Mouse (Mus musculus): ENCODE measurements around the gene Armh4.

Gene Armh4

GRCm38 (mm10) chr14:49738441-49739088 lies 44.6 kb downstream of the Armh4 start:
- in situ Hi-C loops (cut with MboI, MseI), result no loop called here

- in situ Hi-C loops (cut with MboI, MseI), result no loop called here
These were observed 49.2 kb downstream of the Armh4 start for GRCm38 (mm10) chr14:49733950-49734349.

- in situ Hi-C loops (cut with MboI, MseI), result no loop called here
These were observed 59.7 kb downstream of the Armh4 start for GRCm38 (mm10) chr14:49723361-49724054.

- in situ Hi-C loops (cut with MboI, MseI), result no loop called here
These were observed 60.4 kb downstream of the Armh4 start for GRCm38 (mm10) chr14:49722782-49723181.

- in situ Hi-C loops (cut with MboI, MseI), result no loop called here
These were observed 61.9 kb downstream of the Armh4 start for GRCm38 (mm10) chr14:49721281-49721680.

GRCm38 (mm10) chr14:49719678-49720077 lies 63.5 kb downstream of the Armh4 start:
- in situ Hi-C loops (cut with MboI, MseI), result no loop called here

- in situ Hi-C loops (cut with MboI, MseI), result no loop called here
These were observed 72.2 kb downstream of the Armh4 start for GRCm38 (mm10) chr14:49711016-49711415.

GRCm38 (mm10) chr14:49703432-49704200 lies 79.6 kb downstream of the Armh4 start:
- in situ Hi-C loops (cut with MboI, MseI), result loop anchor here (10.0 kb wide), 1 partner anchor 711 kb away; the partner anchor contains the start of gene Olfr739

GRCm38 (mm10) chr14:49679511-49680284 lies 103.5 kb downstream of the Armh4 start:
- in situ Hi-C loops (cut with MboI, MseI), result no loop called here

GRCm38 (mm10) chr14:49676580-49676979 lies 106.6 kb downstream of the Armh4 start:
- in situ Hi-C loops (cut with MboI, MseI), result no loop called here

- in situ Hi-C loops (cut with MboI, MseI), result no loop called here
These were observed 122.7 kb downstream of the Armh4 start for GRCm38 (mm10) chr14:49660444-49660843.

- in situ Hi-C loops (cut with MboI, MseI), result no loop called here
These were observed 134.0 kb downstream of the Armh4 start for GRCm38 (mm10) chr14:49649191-49649590.

GRCm38 (mm10) chr14:49637422-49637821 lies 145.8 kb downstream of the Armh4 start:
- in situ Hi-C loops (cut with MboI, MseI), result no loop called here

GRCm38 (mm10) chr14:49626055-49626454 lies 157.1 kb downstream of the Armh4 start:
- in situ Hi-C loops (cut with MboI, MseI), result no loop called here

Data from T-helper 2 cell (primary cell).